Mouse (Mus musculus): ENCODE measurements around the gene Ddi2.

Gene Ddi2

GRCm38 (mm10) chr4:141704625-141705024 is 18.6 kb downstream of the Ddi2 start:
- no peak for DNase-seq (ENCODE audit: low spot score in 2 of 2)

GRCm38 (mm10) chr4:141694719-141695118 is 28.5 kb downstream of the Ddi2 start:
- no peak for DNase-seq (ENCODE audit: low spot score in 2 of 2)

GRCm38 (mm10) chr4:141688505-141688904 is 34.7 kb downstream of the Ddi2 start:
- no peak for DNase-seq (ENCODE audit: low spot score in 2 of 2)

GRCm38 (mm10) chr4:141686525-141686924 is 36.7 kb downstream of the Ddi2 start:
- DNase-seq (ENCODE audit: low spot score in 2 of 2): no peak

GRCm38 (mm10) chr4:141686093-141686492 is 37.1 kb downstream of the Ddi2 start:
- no peak for DNase-seq (ENCODE audit: low spot score in 2 of 2)

- DNase-seq (ENCODE audit: low spot score in 2 of 2): no peak
Measured at GRCm38 (mm10) chr4:141685499-141685898, 37.7 kb downstream of the Ddi2 start, which contains the start of gene Rsc1a1. Gene Rsc1a1 (minus strand): TSS chr4:141685599.

GRCm38 (mm10) chr4:141682706-141683230 is 40.5 kb downstream of the Ddi2 start:
- no peak for DNase-seq (ENCODE audit: low spot score in 2 of 2)

- DNase-seq (ENCODE audit: low spot score in 2 of 2): no peak
Measured at GRCm38 (mm10) chr4:141681767-141682166, 41.5 kb downstream of the Ddi2 start.

GRCm38 (mm10) chr4:141680892-141681291 is 42.3 kb downstream of the Ddi2 start:
- DNase-seq (ENCODE audit: low spot score in 2 of 2): no peak

- DNase-seq (ENCODE audit: low spot score in 2 of 2): no peak
Measured at GRCm38 (mm10) chr4:141679016-141679415, 44.2 kb downstream of the Ddi2 start.

- DNase-seq (ENCODE audit: low spot score in 2 of 2): no peak
Measured at GRCm38 (mm10) chr4:141676462-141676979, 46.7 kb downstream of the Ddi2 start.

GRCm38 (mm10) chr4:141672325-141672724 is 50.9 kb downstream of the Ddi2 start:
- DNase-seq (ENCODE audit: low spot score in 2 of 2): no peak

- no peak for DNase-seq (ENCODE audit: low spot score in 2 of 2)
Measured at GRCm38 (mm10) chr4:141671389-141671788, 51.8 kb downstream of the Ddi2 start.

GRCm38 (mm10) chr4:141669898-141670712 is 53.1 kb downstream of the Ddi2 start:
- DNase-seq (ENCODE audit: low spot score in 2 of 2): no peak

- DNase-seq (ENCODE audit: low spot score in 2 of 2): no peak
Measured at GRCm38 (mm10) chr4:141664799-141665198, 58.4 kb downstream of the Ddi2 start, which contains the start of gene Plekhm2. Gene Plekhm2 (minus strand): TSS chr4:141664899.

GRCm38 (mm10) chr4:141664011-141664745 is 59.0 kb downstream of the Ddi2 start:
- DNase-seq (ENCODE audit: low spot score in 2 of 2): peak; percentile 77 to 82

GRCm38 (mm10) chr4:141663122-141663931 is 59.9 kb downstream of the Ddi2 start:
- DNase-seq (ENCODE audit: low spot score in 2 of 2): peak in 1 of 2 experiments; percentile 52

GRCm38 (mm10) chr4:141660884-141661283 is 62.3 kb downstream of the Ddi2 start:
- DNase-seq (ENCODE audit: low spot score in 2 of 2): no peak

- no peak for DNase-seq (ENCODE audit: low spot score in 2 of 2)
Measured at GRCm38 (mm10) chr4:141659739-141660138, 63.5 kb downstream of the Ddi2 start.

- no peak for DNase-seq (ENCODE audit: low spot score in 2 of 2)
Measured at GRCm38 (mm10) chr4:141658846-141659484, 64.3 kb downstream of the Ddi2 start.

- DNase-seq (ENCODE audit: low spot score in 2 of 2): no peak
Measured at GRCm38 (mm10) chr4:141656932-141657331, 66.3 kb downstream of the Ddi2 start.

All from right cerebral cortex, postnatal 10 days (tissue).